Mouse (Mus musculus): ENCODE results near the gene Chpf.

The Chpf gene

GRCm38 (mm10) chr1:75478916-75479634, at the start of gene Chpf, which contains the start of gene Tmem198:
Chpf (minus strand) TSS chr1:75479307.
Tmem198 (plus strand) TSS chr1:75479532.
- peak; percentile 82 to 86 for DNase-seq (ENCODE audit: low spot score in 2 of 2)

GRCm38 (mm10) chr1:75524679-75525078, 45.6 kb upstream of the Chpf start:
- DNase-seq (ENCODE audit: low spot score in 2 of 2) = peak in 1 of 2 experiments; percentile 42

- peak; percentile 73 to 84 for DNase-seq (ENCODE audit: low spot score in 2 of 2)
Observed at GRCm38 (mm10) chr1:75521321-75522031, 42.4 kb upstream of the Chpf start, which contains the start of gene Stk11ip. Stk11ip (plus strand) TSS chr1:75521529.

- no peak for DNase-seq (ENCODE audit: low spot score in 2 of 2)
Observed at GRCm38 (mm10) chr1:75519576-75519975, 40.5 kb upstream of the Chpf start.

GRCm38 (mm10) chr1:75518427-75518826, 39.3 kb upstream of the Chpf start:
- no peak for DNase-seq (ENCODE audit: low spot score in 2 of 2)

GRCm38 (mm10) chr1:75517984-75518383, 38.9 kb upstream of the Chpf start:
- no peak for DNase-seq (ENCODE audit: low spot score in 2 of 2)

- DNase-seq (ENCODE audit: low spot score in 2 of 2) = no peak
Observed at GRCm38 (mm10) chr1:75516703-75517380, 37.7 kb upstream of the Chpf start.

GRCm38 (mm10) chr1:75512550-75512949, 33.4 kb upstream of the Chpf start:
- no peak for DNase-seq (ENCODE audit: low spot score in 2 of 2)

GRCm38 (mm10) chr1:75511437-75512210, 32.5 kb upstream of the Chpf start:
- no peak for DNase-seq (ENCODE audit: low spot score in 2 of 2)

- DNase-seq (ENCODE audit: low spot score in 2 of 2) = no peak
Observed at GRCm38 (mm10) chr1:75510154-75510553, 31.0 kb upstream of the Chpf start.

- no peak for DNase-seq (ENCODE audit: low spot score in 2 of 2)
Observed at GRCm38 (mm10) chr1:75509586-75509985, 30.5 kb upstream of the Chpf start.

GRCm38 (mm10) chr1:75507006-75507405, 27.9 kb upstream of the Chpf start, which contains the start of gene Inha:
Inha (plus strand) TSS chr1:75507077.
- DNase-seq (ENCODE audit: low spot score in 2 of 2) = no peak

- DNase-seq (ENCODE audit: low spot score in 2 of 2) = no peak
Observed at GRCm38 (mm10) chr1:75505956-75506831, 27.1 kb upstream of the Chpf start, which contains the start of gene Obsl1. Obsl1 (minus strand) TSS chr1:75506452.

- no peak for DNase-seq (ENCODE audit: low spot score in 2 of 2)
Observed at GRCm38 (mm10) chr1:75505159-75505955, 26.2 kb upstream of the Chpf start.

- DNase-seq (ENCODE audit: low spot score in 2 of 2) = no peak
Observed at GRCm38 (mm10) chr1:75504256-75505045, 25.3 kb upstream of the Chpf start.

- no peak for DNase-seq (ENCODE audit: low spot score in 2 of 2)
Observed at GRCm38 (mm10) chr1:75503651-75503980, 24.5 kb upstream of the Chpf start.

GRCm38 (mm10) chr1:75502945-75503650, 24.0 kb upstream of the Chpf start:
- DNase-seq (ENCODE audit: low spot score in 2 of 2) = no peak

GRCm38 (mm10) chr1:75501905-75502304, 22.8 kb upstream of the Chpf start:
- DNase-seq (ENCODE audit: low spot score in 2 of 2) = no peak

Measured in spleen, postnatal 14 days (tissue).